Mouse (Mus musculus): Measurements from ENCODE around the gene Spice1. TPM values are rescaled to one million over a fixed set of nuclear protein-coding genes. Genes with fewer than 3 reads are reported as not detected.

Gene Spice1
- polyA plus RNA-seq, 1 experiment from 2014 or later = 13.3 TPM

- H3K27me3 ChIP-seq (replicated peaks) = peaks cover 8% of the 10 kb centered on the region
- WGBS = under 1% methylated on average over 59 of the region's 60 CpGs
- H3K4me1 ChIP-seq = peaks cover 21% of the 10 kb centered on the region
- H3K4me3 ChIP-seq = peak overlapping the region; percentile 64
- no peaks in the 10 kb centered on the region for H3K36me3 ChIP-seq (replicated peaks)
- peak overlapping the region; percentile 39; the same call in 1 of the 2 replicates for H3K27ac ChIP-seq
- peak; percentile 84 for ATAC-seq (replicated peaks)
- H3K4me2 ChIP-seq = peak overlapping the region; percentile 94
- peak overlapping the region; percentile 67 for H3K9ac ChIP-seq
- H3K9me3 ChIP-seq = no peaks in the 10 kb centered on the region
These were observed 14.7 kb upstream of the Spice1 start for GRCm38 (mm10) chr16:44331995-44332860.

- Histone ChIP-seq H3K4me2 (peak within 1 kb of the TSS; percentile 94), H3K27ac (peak within 1 kb of the TSS; percentile 39; the same call in 1 of the 2 replicates), H3K36me3 (replicated peaks) (no peaks in the 10 kb centered on the region), H3K4me3 (peak within 1 kb of the TSS; percentile 64), H3K9me3 (no peaks in the 10 kb centered on the region), H3K4me1 (peaks cover 21% of the 10 kb centered on the region), H3K9ac (peak within 1 kb of the TSS; percentile 67), H3K27me3 (replicated peaks) (peaks cover 8% of the 10 kb centered on the region)
- peak; percentile 27; the same call in 1 of the 2 replicates for ATAC-seq (replicated peaks)
- 7% methylated on average over 15 of the region's 15 CpGs for WGBS
These were observed 14.0 kb upstream of the Spice1 start, which contains the start of gene Sidt1 for GRCm38 (mm10) chr16:44332861-44333284. TSS of gene Sidt1 (minus strand) at chr16:44333196.

- Histone ChIP-seq H3K36me3 (replicated peaks) (no peaks in the 10 kb centered on the region), H3K4me2 (no peak overlapping the region), H3K9me3 (no peaks in the 10 kb centered on the region), H3K27me3 (replicated peaks) (peaks cover 8% of the 10 kb centered on the region), H3K4me3 (no peak overlapping the region), H3K4me1 (peaks cover 6% of the 10 kb centered on the region), H3K9ac (no peak overlapping the region), H3K27ac (no peak overlapping the region)
- ATAC-seq (replicated peaks) = no peak
These were observed 9.4 kb upstream of the Spice1 start for GRCm38 (mm10) chr16:44337541-44337940.

GRCm38 (mm10) chr16:44349801-44350397 lies 3.0 kb downstream of the Spice1 start:
- WGBS = 91% methylated on average over 4 of the region's 4 CpGs

DNA sequence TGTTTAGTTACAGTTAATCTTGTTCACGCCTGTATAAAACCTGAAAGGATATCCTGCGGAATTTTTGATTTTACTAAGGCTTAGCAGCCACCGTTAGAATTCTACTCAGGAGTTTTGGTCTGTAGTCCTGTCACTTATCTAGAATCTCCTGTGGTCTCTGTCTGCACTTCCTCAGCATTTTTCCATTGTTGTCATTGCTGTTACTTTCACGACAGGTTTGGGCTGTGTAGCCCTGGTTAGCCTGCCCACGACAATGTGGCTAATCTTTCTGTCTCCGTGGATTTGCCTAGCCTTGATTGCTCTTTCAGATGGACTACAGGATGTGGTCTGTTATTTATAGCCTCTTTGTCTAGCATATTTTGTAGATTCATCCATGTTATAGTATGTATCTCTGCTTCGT lies 9.4 kb downstream of the Spice1 start:
- Histone ChIP-seq H3K9me3 (no peaks in the 10 kb centered on the region), H3K4me2 (no peak overlapping the region)
- 82% methylated on average over 7 of the region's 7 CpGs for WGBS

More at GRCm38 (mm10) chr16:44349801-44350397, 3.0 kb downstream of the Spice1 start:
- H3K9me3 ChIP-seq = no peaks in the 10 kb centered on the region
- no peak for ATAC-seq (replicated peaks)
- no peak overlapping the region for H3K4me2 ChIP-seq
- peaks cover 11% of the 10 kb centered on the region for H3K4me1 ChIP-seq
- H3K27ac ChIP-seq = no peak overlapping the region
- H3K4me3 ChIP-seq = no peak overlapping the region
- H3K27me3 ChIP-seq (replicated peaks) = no peaks in the 10 kb centered on the region
- no peaks in the 10 kb centered on the region for H3K36me3 ChIP-seq (replicated peaks)
- no peak overlapping the region for H3K9ac ChIP-seq

GRCm38 (mm10) chr16:44357571-44358268 lies 10.8 kb downstream of the Spice1 start:
- H3K9ac ChIP-seq = no peak overlapping the region
- no peaks in the 10 kb centered on the region for H3K4me1 ChIP-seq
- no peaks in the 10 kb centered on the region for H3K27me3 ChIP-seq (replicated peaks)
- H3K27ac ChIP-seq = no peak overlapping the region
- no peak for ATAC-seq (replicated peaks)
- H3K9me3 ChIP-seq = no peaks in the 10 kb centered on the region
- H3K4me2 ChIP-seq = no peak overlapping the region
- H3K36me3 ChIP-seq (replicated peaks) = no peaks in the 10 kb centered on the region
- WGBS = 82% methylated on average over 4 of the region's 4 CpGs
- no peak overlapping the region for H3K4me3 ChIP-seq

More for the DNA sequence above, 9.4 kb downstream of the Spice1 start:
- H3K9ac ChIP-seq = no peak overlapping the region
- no peak overlapping the region for H3K27ac ChIP-seq
- no peak overlapping the region for H3K4me3 ChIP-seq
- ATAC-seq (replicated peaks) = no peak
- no peaks in the 10 kb centered on the region for H3K36me3 ChIP-seq (replicated peaks)
- no peaks in the 10 kb centered on the region for H3K4me1 ChIP-seq
- no peaks in the 10 kb centered on the region for H3K27me3 ChIP-seq (replicated peaks)

DNA sequence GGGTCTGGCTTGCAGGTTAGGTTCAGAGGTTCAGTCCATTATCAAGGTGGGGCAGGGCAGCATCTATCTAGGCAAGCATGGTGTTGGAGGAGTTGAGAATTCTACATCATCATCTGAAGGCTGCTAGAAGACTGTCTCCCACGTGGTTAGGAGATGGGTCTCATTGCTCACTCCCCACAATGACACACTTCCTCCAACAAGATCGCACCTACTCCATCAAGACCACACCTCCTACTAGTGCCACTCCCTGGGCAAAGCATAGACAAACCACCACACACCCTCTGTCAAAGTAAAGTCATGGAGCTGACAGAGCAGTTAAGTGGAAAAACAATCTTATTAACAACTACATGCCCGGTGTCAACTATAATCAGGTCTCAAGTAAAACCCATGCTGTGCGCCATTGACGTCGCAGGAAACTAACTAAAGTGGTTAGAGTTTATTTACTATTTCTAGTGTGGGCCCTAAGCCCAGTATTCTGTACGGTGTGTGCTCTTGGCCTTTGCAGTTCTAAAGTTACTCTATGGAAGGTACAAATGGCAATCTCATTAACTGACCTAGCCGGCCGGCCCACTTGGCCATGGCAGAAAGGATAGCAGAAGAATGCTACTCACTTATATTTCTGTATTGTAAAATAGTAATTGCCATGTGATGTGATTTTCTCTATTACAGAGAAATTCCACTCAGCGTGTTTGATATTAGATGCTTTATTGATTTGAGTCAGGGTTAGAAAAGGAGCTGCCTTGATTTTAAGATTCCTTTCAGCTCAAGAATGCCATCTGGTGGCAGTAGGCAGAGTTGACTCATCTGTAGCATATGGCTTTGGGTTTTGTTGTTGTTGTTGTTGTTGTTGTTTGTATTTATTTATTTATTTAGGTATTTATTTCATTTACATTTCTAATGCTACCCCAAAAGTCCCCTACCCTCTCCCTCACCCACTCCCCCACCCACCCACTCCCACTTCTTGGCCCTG lies 15.3 kb downstream of the Spice1 start:
- no peak overlapping the region for H3K4me2 ChIP-seq
- no peak overlapping the region for H3K9ac ChIP-seq
- peak; percentile 37; the same call in 1 of the 2 replicates for ATAC-seq (replicated peaks)
- H3K27me3 ChIP-seq (replicated peaks) = no peaks in the 10 kb centered on the region
- H3K4me3 ChIP-seq = no peak overlapping the region
- H3K36me3 ChIP-seq (replicated peaks) = 0 out of 2 replicates have a peak, but pooled peaks cover 5% of the 10 kb centered on the region
- no peak overlapping the region for H3K27ac ChIP-seq
- no peaks in the 10 kb centered on the region for H3K9me3 ChIP-seq
- WGBS = 89% methylated on average over 10 of the region's 10 CpGs
- no peaks in the 10 kb centered on the region for H3K4me1 ChIP-seq

- 95% methylated on average over 7 of the region's 7 CpGs for WGBS
- no peak for ATAC-seq (replicated peaks)
- H3K4me2 ChIP-seq = no peak overlapping the region
These were observed 18.6 kb downstream of the Spice1 start for GRCm38 (mm10) chr16:44365522-44365921.

GRCm38 (mm10) chr16:44375459-44375858 lies 28.5 kb downstream of the Spice1 start:
- H3K36me3 ChIP-seq (replicated peaks) = 0 out of 2 replicates have a peak, but pooled peaks cover 4% of the 10 kb centered on the region
- H3K4me2 ChIP-seq = no peak overlapping the region
- H3K9ac ChIP-seq = no peak overlapping the region
- H3K27ac ChIP-seq = no peak overlapping the region
- no peaks in the 10 kb centered on the region for H3K9me3 ChIP-seq
- no peak overlapping the region for H3K4me3 ChIP-seq
- WGBS = 93% methylated on average over 4 of the region's 4 CpGs
- ATAC-seq (replicated peaks) = no peak
- no peaks in the 10 kb centered on the region for H3K27me3 ChIP-seq (replicated peaks)
- H3K4me1 ChIP-seq = no peaks in the 10 kb centered on the region

More at GRCm38 (mm10) chr16:44365522-44365921, 18.6 kb downstream of the Spice1 start:
- no peaks in the 10 kb centered on the region for H3K4me1 ChIP-seq
- H3K27ac ChIP-seq = no peak overlapping the region
- no peak overlapping the region for H3K9ac ChIP-seq
- no peaks in the 10 kb centered on the region for H3K27me3 ChIP-seq (replicated peaks)
- H3K4me3 ChIP-seq = no peak overlapping the region
- no peaks in the 10 kb centered on the region for H3K9me3 ChIP-seq
- H3K36me3 ChIP-seq (replicated peaks) = peaks cover 8% of the 10 kb centered on the region; the same call in 1 of the 2 replicates

GRCm38 (mm10) chr16:44380006-44380405 lies 33.1 kb downstream of the Spice1 start:
- H3K27me3 ChIP-seq (replicated peaks) = no peaks in the 10 kb centered on the region
- H3K4me3 ChIP-seq = no peak overlapping the region
- H3K9me3 ChIP-seq = no peaks in the 10 kb centered on the region
- H3K9ac ChIP-seq = no peak overlapping the region
- H3K36me3 ChIP-seq (replicated peaks) = no peaks in the 10 kb centered on the region
- no peaks in the 10 kb centered on the region for H3K4me1 ChIP-seq
- WGBS = 62% methylated on average over 4 of the region's 4 CpGs
- no peak overlapping the region for H3K4me2 ChIP-seq
- ATAC-seq (replicated peaks) = no peak
- H3K27ac ChIP-seq = no peak overlapping the region

DNA sequence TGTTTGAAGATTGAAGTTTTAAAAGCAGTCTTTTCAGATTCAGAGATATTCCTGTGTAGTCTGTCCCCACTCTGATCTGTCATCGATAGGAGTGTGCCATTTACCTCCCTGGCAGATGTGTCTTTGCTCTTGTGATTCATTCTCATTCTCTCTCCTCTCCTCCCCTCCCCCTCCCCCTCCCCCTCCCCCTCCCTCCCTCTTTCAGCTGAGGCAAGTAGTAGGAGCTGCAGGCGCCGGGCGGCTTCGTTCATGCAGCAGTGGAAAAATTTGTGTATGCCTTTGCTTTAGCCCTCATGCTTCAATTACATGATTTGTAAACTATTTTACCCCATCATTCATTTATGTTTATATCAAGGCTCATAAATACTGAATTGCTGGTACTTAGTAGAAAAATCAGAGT lies 34.7 kb downstream of the Spice1 start:
- WGBS = 8% methylated on average over 5 of the region's 5 CpGs
- Histone ChIP-seq H3K4me2 (no peak overlapping the region), H3K27me3 (replicated peaks) (no peaks in the 10 kb centered on the region), H3K9ac (no peak overlapping the region), H3K9me3 (no peaks in the 10 kb centered on the region), H3K27ac (no peak overlapping the region), H3K4me1 (no peaks in the 10 kb centered on the region), H3K4me3 (no peak overlapping the region), H3K36me3 (replicated peaks) (no peaks in the 10 kb centered on the region)
- no peak for ATAC-seq (replicated peaks)

Data from midbrain, embryonic 15.5 days (tissue).